In genomic region chr5:34636481-34637287, GRCm38 (mm10) we compare ENCODE assay signal across 8 mouse cellular contexts. TPM values are rescaled to one million over a fixed set of nuclear protein-coding genes. Genes with fewer than 3 reads are reported as not detected.
DNase-seq lines count a peak whose midpoint lies in the region; ATAC-seq and TF ChIP-seq lines count a peak whose summit lies in the region.

Gene Mfsd10 (minus strand): TSS chr5:34637212.

- ATAC-seq in CD4-positive, CD25-positive, alpha-beta regulatory T cell, adult 4 months, result peak; percentile 74
- peak; percentile 67 for ATAC-seq in heart, embryonic 14.5 days (ENCODE audit: insufficient number of reproducible peaks, insufficient read depth, low FRiP score, low read depth)
- peak; percentile 85 for ATAC-seq in liver, embryonic 14.5 days (ENCODE audit: insufficient read depth)
- ATAC-seq in neural tube, embryonic 12.5 days (ENCODE audit: low FRiP score, low read depth), result peak; percentile 86

- DNase-seq in c-Kit-negative CD71-positive TER-119-positive erythroid progenitor cells, embryonic 14.5 days (ENCODE audit: low read depth, low spot score), result peak; percentile 71
- peak; percentile 60 for DNase-seq in fibroblast of lung, adult 2 months (ENCODE audit: low read depth)
- peak; percentile 86 to 91 for DNase-seq in kidney, postnatal 25 days
- DNase-seq in liver, embryonic 14.5 days (ENCODE audit: low read depth in 3 of 3, low spot score in 3 of 3), result peak; percentile 70 to 82 (median 76)
- peak; percentile 74 for DNase-seq in telencephalon, adult 2 months (ENCODE audit: low read depth, low spot score)

- peak within 1 kb of the TSS; percentile 98 for H3K4me2 ChIP-seq in heart, embryonic 14.5 days (ENCODE audit: low read length)
- H3K4me2 ChIP-seq in liver, embryonic 14.5 days (ENCODE audit: low read depth), result peak within 1 kb of the TSS; percentile 95
- peak within 1 kb of the TSS; percentile 92 for H3K4me2 ChIP-seq in neural tube, embryonic 12.5 days (replicated peaks)

- WGBS in heart, embryonic 14.5 days, result under 1% methylated on average over 48 of the region's 48 CpGs
- WGBS in liver, embryonic 14.5 days (ENCODE audit: insufficient replicate concordance), result under 1% methylated on average over 48 of the region's 48 CpGs
- WGBS in neural tube, embryonic 12.5 days, result under 1% methylated on average over 48 of the region's 48 CpGs

- TF ChIP-seq EP300 in liver, embryonic 14.5 days (IDR thresholded peaks at IDR 0.05; ENCODE audit: low read depth), result no peak; the same call in 1 of the 2 replicates

- no peaks in the 10 kb centered on the region for H3K9me3 ChIP-seq in heart, embryonic 14.5 days (ENCODE audit: control insufficient read depth, low read length)
- H3K9me3 ChIP-seq in liver, embryonic 14.5 days (ENCODE audit: control insufficient read depth, low read length), result no peaks in the 10 kb centered on the region
- H3K9me3 ChIP-seq in neural tube, embryonic 12.5 days, result no peaks in the 10 kb centered on the region

- peak within 1 kb of the TSS; percentile 87 for H3K9ac ChIP-seq in heart, embryonic 14.5 days (ENCODE audit: low read length)
- H3K9ac ChIP-seq in liver, embryonic 14.5 days (replicated peaks), result peak within 1 kb of the TSS; percentile 75
- H3K9ac ChIP-seq in neural tube, embryonic 12.5 days, result peak within 1 kb of the TSS; percentile 61

- peaks cover 81% of the 10 kb centered on the region for H3K36me3 ChIP-seq in heart, embryonic 14.5 days (ENCODE audit: control insufficient read depth, insufficient read depth, low read length)
- H3K36me3 ChIP-seq in liver, embryonic 14.5 days (replicated peaks; ENCODE audit: control insufficient read depth, insufficient read depth, low read depth), result peaks cover 51% of the 10 kb centered on the region
- peaks cover 75% of the 10 kb centered on the region for H3K36me3 ChIP-seq in neural tube, embryonic 12.5 days

- TF ChIP-seq CTCF in liver, embryonic 14.5 days (IDR thresholded peaks at IDR 0.05; ENCODE audit: low read depth), result peak; percentile 78

- peak within 1 kb of the TSS; percentile 64 to 77 for H3K4me3 ChIP-seq in heart, embryonic 14.5 days (ENCODE audit: control insufficient read depth in 1 of 2, insufficient read depth in 1 of 2, low read depth in 1 of 2, low read length in 2 of 2)
- peak within 1 kb of the TSS; percentile 70 to 71 for H3K4me3 ChIP-seq in liver, embryonic 14.5 days (ENCODE audit: insufficient read depth in 1 of 2, low read depth in 2 of 2, low read length in 2 of 2)
- H3K4me3 ChIP-seq in neural tube, embryonic 12.5 days, result peak within 1 kb of the TSS; percentile 55

- H3K4me1 ChIP-seq in heart, embryonic 14.5 days (ENCODE audit: control insufficient read depth in 2 of 2, insufficient read depth in 2 of 2, low read length in 2 of 2), result peaks cover 4 to 17% of the 10 kb centered on the region in 2 experiments
- H3K4me1 ChIP-seq in liver, embryonic 14.5 days (replicated peaks; ENCODE audit: control insufficient read depth in 2 of 2, insufficient read depth in 2 of 2, low read length in 1 of 2), result peaks cover 14 to 25% of the 10 kb centered on the region in 2 experiments
- peaks cover 21% of the 10 kb centered on the region for H3K4me1 ChIP-seq in neural tube, embryonic 12.5 days

- no peaks in the 10 kb centered on the region for H3K27me3 ChIP-seq in heart, embryonic 14.5 days (ENCODE audit: control insufficient read depth, insufficient read depth, low read length)
- no peaks in the 10 kb centered on the region for H3K27me3 ChIP-seq in liver, embryonic 14.5 days (ENCODE audit: control insufficient read depth, insufficient read depth, low read length)
- no peaks in the 10 kb centered on the region for H3K27me3 ChIP-seq in neural tube, embryonic 12.5 days (replicated peaks)

- H3K27ac ChIP-seq in heart, embryonic 14.5 days (replicated peaks in 1 of 2; ENCODE audit: control insufficient read depth in 1 of 2, insufficient read depth in 1 of 2, low read depth in 2 of 2, low read length in 2 of 2), result peak within 1 kb of the TSS; percentile 66 to 90
- H3K27ac ChIP-seq in liver, embryonic 14.5 days, result peak within 1 kb of the TSS; percentile 76
- H3K27ac ChIP-seq in neural tube, embryonic 12.5 days, result peak within 1 kb of the TSS; percentile 55

RNA-seq across cellular contexts. Expression of gene Mfsd10, which starts in this region (rescaled TPM):
- polyA plus RNA-seq in CD4-positive, CD25-positive, alpha-beta regulatory T cell, adult 4 months (2017; shearing (Covaris generic)), result 10 to 100 TPM; 45.6 to 83.5 TPM
- 68.2 and 75.7 TPM in 2 replicates for polyA plus RNA-seq in heart, embryonic 14.5 days (2014; fragmentation: Nextera tagmentation; extraction: Ambion mirVana)
- polyA plus RNA-seq in liver, embryonic 14.5 days (2012; rRNA removed), result 53.6 and 68.5 TPM in 2 replicates
- polyA plus RNA-seq in liver, embryonic 14.5 days (2014; fragmentation: Nextera tagmentation; extraction: Ambion mirVana), result 33.1 and 46.7 TPM in 2 replicates
- polyA plus RNA-seq in neural tube, embryonic 12.5 days (2016; fragmentation: Nextera tagmentation; extraction: Ambion mirVana), result 69.2 and 94.9 TPM in 2 replicates

Comparison
In these comparisons a context has a peak if more than half of its experiments do, and no peak if none do; other contexts are left out.
1. Peak in every context shown above with its lines: DNase-seq, ATAC-seq, H3K4me3 ChIP-seq and H3K27ac ChIP-seq.